Comparison of ENCODE assay signal across 16 mouse cellular contexts in the genomic region with DNA sequence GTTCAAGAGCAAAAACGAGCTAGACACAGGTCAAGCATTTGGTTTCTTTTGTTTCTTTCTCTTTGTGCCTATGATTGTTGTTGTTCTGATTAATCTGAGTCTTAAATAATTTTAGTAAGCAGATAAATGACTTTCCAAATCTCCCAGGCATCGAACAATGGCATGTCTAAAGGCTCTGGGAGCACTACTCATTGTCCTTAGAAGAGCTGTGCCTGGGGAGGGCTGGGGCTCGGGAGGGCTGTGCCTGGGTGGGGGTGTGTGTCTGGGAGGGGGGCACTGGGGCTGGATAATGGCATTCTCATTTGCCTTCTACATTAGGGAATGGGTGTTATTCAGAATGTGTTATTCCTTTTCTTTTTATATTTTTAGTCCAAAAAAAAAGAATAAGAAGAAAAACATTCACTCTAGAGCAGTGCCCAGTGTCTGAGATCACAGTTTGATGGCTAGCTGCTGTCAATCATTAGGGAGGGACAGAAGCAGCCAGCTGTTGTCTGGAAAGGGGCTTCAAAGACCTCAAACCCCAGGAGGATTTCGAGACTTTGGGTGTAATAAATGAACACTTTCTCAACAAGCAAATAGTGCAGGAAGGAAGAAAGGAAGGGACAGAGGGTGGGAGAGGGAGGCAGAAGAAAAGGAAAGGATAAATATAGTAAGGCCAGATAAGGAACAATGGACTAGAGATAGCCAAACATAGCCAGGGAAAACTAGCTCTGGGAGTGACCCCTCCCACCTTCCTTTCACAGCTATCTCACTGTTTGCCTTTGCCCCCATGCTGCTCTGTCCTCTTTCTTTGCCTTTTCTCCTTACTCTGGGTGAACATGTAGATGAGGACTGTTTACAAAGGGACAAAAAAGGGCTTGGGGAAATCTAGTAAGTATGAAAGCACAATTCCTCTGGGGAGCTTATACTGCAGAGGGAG.
DNase-seq lines count a peak whose midpoint lies in the region; ATAC-seq and TF ChIP-seq lines count a peak whose summit lies in the region.
"Had no signal": no experiment of that assay in that cellular context is flagged by ENCODE, and none has a peak within 500 bp of the region (broad histone marks: within the 10 kb centered on the region; RNA-seq: fewer than 3 reads in every experiment).

No protein-coding gene starts in this region.

- H3K27me3 ChIP-seq in lung, embryonic 14.5 days (ENCODE audit: insufficient read depth, low read length): no peaks in the 10 kb centered on the region
- no peaks in the 10 kb centered on the region for H3K27me3 ChIP-seq in forebrain, embryonic 14.5 days (replicated peaks; ENCODE audit: control insufficient read depth, insufficient read depth, low read length)
- no peaks in the 10 kb centered on the region for H3K27me3 ChIP-seq in midbrain, embryonic 14.5 days (ENCODE audit: control insufficient read depth, insufficient read depth, low read length)
- H3K27me3 ChIP-seq: hindbrain, embryonic 15.5 days had no signal

- H3K4me3 ChIP-seq in lung, embryonic 14.5 days (ENCODE audit: low read depth, low read length): no peak overlapping the region
- no peak overlapping the region for H3K4me3 ChIP-seq in forebrain, embryonic 14.5 days (ENCODE audit: low read depth, low read length)
- H3K4me3 ChIP-seq in midbrain, embryonic 14.5 days (replicated peaks; ENCODE audit: low read depth, low read length): no peak overlapping the region
- H3K4me3 ChIP-seq: embryonic facial prominence, embryonic 10.5 days; hindbrain, embryonic 15.5 days had no signal

- H3K9me3 ChIP-seq in lung, embryonic 14.5 days (ENCODE audit: low read depth, low read length): no peaks in the 10 kb centered on the region
- H3K9me3 ChIP-seq in forebrain, embryonic 14.5 days (replicated peaks; ENCODE audit: control insufficient read depth, low read length): no peaks in the 10 kb centered on the region
- H3K9me3 ChIP-seq in midbrain, embryonic 14.5 days (ENCODE audit: control insufficient read depth, low read length): no peaks in the 10 kb centered on the region
- H3K9me3 ChIP-seq: embryonic facial prominence, embryonic 10.5 days; hindbrain, embryonic 15.5 days had no signal

- H3K36me3 ChIP-seq in lung, embryonic 14.5 days (ENCODE audit: insufficient read depth): no peaks in the 10 kb centered on the region
- no peaks in the 10 kb centered on the region for H3K36me3 ChIP-seq in forebrain, embryonic 14.5 days (ENCODE audit: control insufficient read depth, insufficient read depth, low read length)
- no peaks in the 10 kb centered on the region for H3K36me3 ChIP-seq in midbrain, embryonic 14.5 days (ENCODE audit: control insufficient read depth, insufficient read depth, low read length)
- H3K36me3 ChIP-seq: embryonic facial prominence, embryonic 10.5 days; hindbrain, embryonic 15.5 days had no signal

- peak; percentile 14 for DNase-seq in lung, embryonic 14.5 days
- DNase-seq in lung, adult 18-20 months: no peak
- DNase-seq in forebrain, embryonic 14.5 days (ENCODE audit: low spot score): peak; percentile 25
- peak; percentile 48 to 52 for DNase-seq in heart, postnatal 10 days
- DNase-seq in midbrain, embryonic 14.5 days: peak; percentile 54
- DNase-seq in gastrocnemius, postnatal 4 days (ENCODE audit: low spot score in 2 of 2): no peak
- DNase-seq in frontal cortex, postnatal 36 days (ENCODE audit: low spot score in 2 of 2): no peak
- no peak for DNase-seq in urinary bladder, adult 18-20 months (ENCODE audit: low spot score in 2 of 2)
- DNase-seq: adrenal gland, postnatal 25 days; cerebellum, adult 11 months; kidney, postnatal 36 days; thymus, postnatal 25 days had no signal

- H3K4me2 ChIP-seq in lung, embryonic 14.5 days: no peak overlapping the region
- H3K4me2 ChIP-seq in forebrain, embryonic 14.5 days (ENCODE audit: low read length): no peak overlapping the region
- H3K4me2 ChIP-seq in midbrain, embryonic 14.5 days (ENCODE audit: low read length): no peak overlapping the region
- H3K4me2 ChIP-seq: hindbrain, embryonic 15.5 days had no signal

- H3K27ac ChIP-seq in lung, embryonic 14.5 days (ENCODE audit: low read depth): no peak overlapping the region
- H3K27ac ChIP-seq in forebrain, embryonic 14.5 days (ENCODE audit: low read depth, low read length): no peak overlapping the region
- H3K27ac ChIP-seq in midbrain, embryonic 14.5 days (replicated peaks; ENCODE audit: low read depth, low read length): no peak overlapping the region
- H3K27ac ChIP-seq: embryonic facial prominence, embryonic 10.5 days; hindbrain, embryonic 15.5 days; liver, embryonic 14.5 days had no signal

- no peaks in the 10 kb centered on the region for H3K4me1 ChIP-seq in lung, embryonic 14.5 days (ENCODE audit: insufficient read depth)
- no peaks in the 10 kb centered on the region for H3K4me1 ChIP-seq in forebrain, embryonic 14.5 days (ENCODE audit: control insufficient read depth, insufficient read depth, low read length)
- 0 out of 2 replicates have a peak, but pooled peaks cover 5% of the 10 kb centered on the region for H3K4me1 ChIP-seq in midbrain, embryonic 14.5 days (ENCODE audit: control insufficient read depth, insufficient read depth, low read length)
- H3K4me1 ChIP-seq: hindbrain, embryonic 15.5 days had no signal

- WGBS in lung, embryonic 14.5 days: 37% methylated on average over 4 of the region's 4 CpGs
- 13% methylated on average over 4 of the region's 4 CpGs for WGBS in forebrain, embryonic 14.5 days
- 6% methylated on average over 4 of the region's 4 CpGs for WGBS in midbrain, embryonic 14.5 days

- TF ChIP-seq CTCF in lung, embryonic 14.5 days (IDR thresholded peaks at IDR 0.05; ENCODE audit: low read depth): no peak

- no peak overlapping the region for H3K9ac ChIP-seq in lung, embryonic 14.5 days
- no peak overlapping the region for H3K9ac ChIP-seq in forebrain, embryonic 14.5 days (ENCODE audit: low read length)
- no peak overlapping the region for H3K9ac ChIP-seq in midbrain, embryonic 14.5 days (replicated peaks; ENCODE audit: low read length)
- H3K9ac ChIP-seq: hindbrain, embryonic 15.5 days; liver, embryonic 14.5 days had no signal

- ATAC-seq in lung, embryonic 14.5 days (ENCODE audit: insufficient read depth): no peak
- peak; percentile 29; the same call in 1 of the 2 replicates for ATAC-seq in forebrain, embryonic 14.5 days
- ATAC-seq in midbrain, embryonic 14.5 days (ENCODE audit: low FRiP score, low TSS enrichment): peak; percentile 57; the same call in 1 of the 2 replicates
- ATAC-seq: Patski had no signal

- intact Hi-C loops in heart, postnatal 10 days (cut with DNase I): loop anchor here (5.0 kb wide), 1 partner anchor 86 kb away; no protein-coding TSS in a partner anchor

Comparison
In these comparisons a context has a peak if more than half of its experiments do, and no peak if none do; other contexts are left out.
1. DNase-seq: peak in lung, embryonic 14.5 days (single experiment), forebrain, embryonic 14.5 days (single experiment), heart, postnatal 10 days (2 of 2) and midbrain, embryonic 14.5 days (single experiment); none in lung, adult 18-20 months (0 of 2), gastrocnemius, postnatal 4 days (0 of 2), frontal cortex, postnatal 36 days (0 of 2) and urinary bladder, adult 18-20 months (0 of 2).